Mouse (Mus musculus) midbrain, postnatal 0 days (tissue): Measurements from ENCODE around the gene Cpa5. TPM values are rescaled to one million over a fixed set of nuclear protein-coding genes. Genes with fewer than 3 reads are reported as not detected.

Source experiments
- ATAC-seq: fragments of 200-750 bp; cut with Nextera tagmentation; 2 replicates; pipeline ENCODE4 v1.8.0; 2017; ENCODE audit warnings: moderate number of reproducible peaks, mild to moderate bottlenecking, moderate TSS enrichment, moderate library complexity; ENCODE audit not compliant: low FRiP score
- DNase-seq: peaks from one replicate; pipeline ENCODE4 v3.0.0-alpha.2; 2015; ENCODE audit warnings: low spot score
- H3K27ac ChIP-seq: fragments of 300-500 bp; sonication (generic); 2 replicates; pipeline ENCODE4 v1.5.1; 2014; ENCODE audit warnings: low read depth, mild to moderate bottlenecking, low read length, mixed read lengths
- H3K27me3 ChIP-seq: fragments of 300-500 bp; sonication (generic); 2 replicates; pipeline ENCODE4 v1.6.1; 2014; ENCODE audit warnings: low read length, control low read depth, mixed read lengths; ENCODE audit not compliant: insufficient read depth
- H3K36me3 ChIP-seq: fragments of 300-500 bp; sonication (generic); 2 replicates; pipeline ENCODE4 v1.6.1; 2014; ENCODE audit warnings: low read length, control low read depth, mixed read lengths; ENCODE audit not compliant: insufficient read depth
- H3K4me1 ChIP-seq: fragments of 300-500 bp; sonication (generic); 2 replicates; pipeline ENCODE4 v1.6.1; 2014; ENCODE audit warnings: mild to moderate bottlenecking, control low read depth, antibody characterized with exemption, low read length, mixed read lengths; ENCODE audit not compliant: insufficient read depth
- H3K4me2 ChIP-seq: fragments of 300-500 bp; sonication (generic); 2 replicates; pipeline ENCODE4 v1.6.1; 2014; ENCODE audit warnings: low read depth, mild to moderate bottlenecking, low read length, mixed read lengths; ENCODE audit not compliant: poor library complexity, severe bottlenecking
- H3K4me3 ChIP-seq: fragments of 300-500 bp; sonication (generic); 2 replicates; pipeline ENCODE4 v1.5.1; 2014; ENCODE audit warnings: low read depth, mild to moderate bottlenecking, low read length, moderate library complexity
- H3K9ac ChIP-seq: fragments of 300-500 bp; sonication (generic); replicated peaks from 2 replicates; pipeline ENCODE4 v1.6.1; 2014; ENCODE audit warnings: mild to moderate bottlenecking, low read length, moderate library complexity, mixed read lengths; ENCODE audit not compliant: poor library complexity, severe bottlenecking
- H3K9me3 ChIP-seq: fragments of 300-500 bp; sonication (generic); 2 replicates; pipeline ENCODE4 v1.6.1; 2016; ENCODE audit warnings: low read length, control low read depth
- CTCF ChIP-seq: IDR thresholded peaks from 2 replicates; pipeline ENCODE4 v1.5.1; 2016; ENCODE audit warnings: antibody characterized with exemption, mild to moderate bottlenecking
- WGBS: fragments of 180-500 bp; shearing (Covaris S2); extraction: QIAGEN DNeasy Blood & Tissue Kit; methylation state at CpG from one replicate; pipeline ENCODE4 v1.1.7; 2014; 5-methylcytosine and 5-hydroxymethylcytosine counted together
- polyA plus RNA-seq: library from polyadenylated mRNA; unstranded; fragments of >200 nt; fragmentation: Nextera tagmentation; extraction: Ambion mirVana; gene quantifications from 2 replicates; pipeline ENCODE4 v1.2.1, GENCODE M21; 2015
- total RNA-seq: library from RNA; depleted of rRNA; stranded (reverse); fragments of >200 nt; gene quantifications from 2 replicates; pipeline ENCODE4 v1.2.3, GENCODE M21; 2014

Gene Cpa5
- total and polyA plus RNA-seq, 2 experiments from 2014 or later, result not detected

- no peak overlapping the region for H3K9ac ChIP-seq
- H3K9me3 ChIP-seq, result no peaks in the 10 kb centered on the region
- no peaks in the 10 kb centered on the region for H3K27me3 ChIP-seq
- no peak for TF ChIP-seq CTCF
- peaks cover 12% of the 10 kb centered on the region for H3K4me1 ChIP-seq
- WGBS, result 75% methylated on average over 9 of the region's 9 CpGs
- DNase-seq, result no peak
- no peaks in the 10 kb centered on the region for H3K36me3 ChIP-seq
- no peak overlapping the region for H3K27ac ChIP-seq
- H3K4me2 ChIP-seq, result no peak overlapping the region
- no peak for ATAC-seq
- H3K4me3 ChIP-seq, result no peak overlapping the region
These were observed 47.8 kb downstream of the Cpa5 start for GRCm38 (mm10) chr6:30658619-30659018.

DNA sequence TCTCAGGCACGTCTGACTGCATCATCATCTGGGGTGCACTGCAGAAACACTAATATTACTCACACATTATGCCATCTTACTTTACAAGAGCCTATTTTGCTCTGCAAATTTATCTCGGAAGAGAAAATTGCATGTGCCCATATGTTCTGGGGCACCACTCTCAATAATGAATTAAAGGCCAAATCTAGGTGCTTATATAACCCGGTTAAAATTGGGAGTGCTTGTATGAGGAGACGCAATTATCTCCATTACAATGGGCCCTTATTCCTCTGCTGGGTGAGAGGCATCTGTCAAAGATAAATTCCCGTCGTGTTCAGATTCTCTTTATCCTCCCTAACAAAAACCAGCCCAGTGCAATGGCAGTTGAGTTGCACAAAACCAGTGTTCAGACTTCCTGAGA lies 54.0 kb downstream of the Cpa5 start:
- ATAC-seq (no peak), DNase-seq (no peak)
- no peak overlapping the region for H3K4me3 ChIP-seq
- H3K27me3 ChIP-seq, result no peaks in the 10 kb centered on the region
- 34% methylated on average over 6 of the region's 6 CpGs for WGBS
- no peak for TF ChIP-seq CTCF
- H3K4me2 ChIP-seq, result no peak overlapping the region
- H3K9ac ChIP-seq, result no peak overlapping the region
- H3K9me3 ChIP-seq, result no peaks in the 10 kb centered on the region
- no peaks in the 10 kb centered on the region for H3K36me3 ChIP-seq
- no peak overlapping the region for H3K27ac ChIP-seq
- H3K4me1 ChIP-seq, result no peaks in the 10 kb centered on the region

DNA sequence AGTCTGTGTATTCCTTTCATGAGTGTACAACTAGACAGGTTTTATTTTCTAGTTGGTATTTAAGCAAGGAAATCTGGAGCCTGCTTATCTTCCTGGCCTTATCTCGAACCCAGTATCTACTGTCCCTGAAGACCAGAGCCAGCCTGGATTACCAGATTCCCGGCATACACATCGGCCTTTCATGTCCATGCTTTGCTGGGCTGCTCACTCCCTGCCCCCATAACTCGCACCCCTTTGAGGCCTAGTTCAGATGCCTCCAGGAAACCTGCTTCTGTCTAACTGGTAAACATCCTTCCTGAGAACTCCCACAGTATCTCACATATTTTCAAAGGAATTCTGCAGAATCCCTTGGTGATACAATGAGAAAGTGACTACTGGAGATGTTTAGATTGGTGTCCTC lies 54.5 kb downstream of the Cpa5 start:
- Histone ChIP-seq H3K27ac (no peak overlapping the region), H3K9me3 (no peaks in the 10 kb centered on the region), H3K36me3 (no peaks in the 10 kb centered on the region), H3K4me3 (no peak overlapping the region), H3K4me2 (no peak overlapping the region), H3K9ac (no peak overlapping the region), H3K27me3 (no peaks in the 10 kb centered on the region), H3K4me1 (no peaks in the 10 kb centered on the region)
- DNase-seq, result no peak
- no peak for ATAC-seq
- TF ChIP-seq CTCF, result no peak
- WGBS, result 49% methylated on average over 4 of the region's 4 CpGs

DNA sequence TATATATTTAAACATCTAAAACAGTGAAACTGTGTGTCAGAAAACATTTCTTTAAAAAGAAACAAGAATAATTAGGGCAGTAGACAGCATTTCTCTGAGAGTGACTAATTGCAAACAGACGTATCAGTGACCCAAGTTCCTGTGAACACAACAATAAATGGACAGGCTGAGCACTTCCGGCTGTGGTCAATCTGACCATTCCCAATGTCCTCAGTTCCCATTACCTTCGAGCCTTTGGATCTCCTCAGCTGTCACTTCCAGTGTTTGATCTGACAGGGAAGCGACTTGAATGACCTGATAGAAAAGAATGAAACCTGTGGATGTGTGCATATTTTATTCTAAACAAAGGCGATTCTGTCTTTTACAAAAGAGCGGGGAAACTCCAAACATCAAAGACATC lies 55.2 kb downstream of the Cpa5 start:
- H3K36me3 ChIP-seq, result no peaks in the 10 kb centered on the region
- no peak overlapping the region for H3K9ac ChIP-seq
- DNase-seq, result no peak
- no peak overlapping the region for H3K27ac ChIP-seq
- no peak overlapping the region for H3K4me3 ChIP-seq
- 42% methylated on average over 6 of the region's 6 CpGs for WGBS
- no peak overlapping the region for H3K4me2 ChIP-seq
- TF ChIP-seq CTCF, result no peak
- no peaks in the 10 kb centered on the region for H3K4me1 ChIP-seq
- H3K27me3 ChIP-seq, result no peaks in the 10 kb centered on the region
- no peaks in the 10 kb centered on the region for H3K9me3 ChIP-seq
- no peak for ATAC-seq

DNA sequence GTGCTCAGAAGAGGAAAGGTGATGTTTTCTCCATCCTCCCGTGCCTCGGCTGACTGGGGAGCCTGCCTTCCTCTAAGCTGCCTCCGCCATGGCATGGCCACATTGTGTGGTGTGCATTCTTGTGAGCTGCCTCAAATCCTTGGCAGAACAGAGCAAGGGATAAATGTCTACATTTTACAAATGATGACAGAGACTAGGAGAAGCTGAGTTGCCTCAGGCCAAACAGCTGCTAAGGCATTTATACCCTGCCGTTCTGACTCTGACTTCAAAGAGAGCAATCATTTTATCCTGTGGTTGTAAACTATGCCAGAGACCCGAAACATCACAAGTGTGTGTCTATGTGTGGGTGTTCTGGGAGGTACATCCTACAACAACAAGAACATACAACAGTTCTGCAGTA lies 56.8 kb downstream of the Cpa5 start:
- DNase-seq (no peak), ATAC-seq (no peak)
- H3K4me2 ChIP-seq, result no peak overlapping the region
- TF ChIP-seq CTCF, result no peak
- no peaks in the 10 kb centered on the region for H3K36me3 ChIP-seq
- no peaks in the 10 kb centered on the region for H3K9me3 ChIP-seq
- H3K4me3 ChIP-seq, result no peak overlapping the region
- no peaks in the 10 kb centered on the region for H3K27me3 ChIP-seq
- H3K4me1 ChIP-seq, result no peaks in the 10 kb centered on the region; the same call in 1 of the 2 replicates
- H3K27ac ChIP-seq, result peak overlapping the region; percentile 43; the same call in 1 of the 2 replicates
- no peak overlapping the region for H3K9ac ChIP-seq
- 29% methylated on average over 5 of the region's 5 CpGs for WGBS

- H3K9me3 ChIP-seq, result no peaks in the 10 kb centered on the region
- no peak overlapping the region for H3K4me2 ChIP-seq
- H3K36me3 ChIP-seq, result no peaks in the 10 kb centered on the region
- WGBS, result 77% methylated on average over 5 of the region's 5 CpGs
- H3K4me1 ChIP-seq, result peaks cover 17% of the 10 kb centered on the region; the same call in 1 of the 2 replicates
- H3K27ac ChIP-seq, result no peak overlapping the region
- H3K9ac ChIP-seq, result no peak overlapping the region
- ATAC-seq, result no peak
- no peaks in the 10 kb centered on the region for H3K27me3 ChIP-seq
- no peak overlapping the region for H3K4me3 ChIP-seq
- DNase-seq, result no peak
- TF ChIP-seq CTCF, result no peak
These were observed 60.9 kb downstream of the Cpa5 start for GRCm38 (mm10) chr6:30671696-30672095.
